ENCODE assay signal across 11 mouse cellular contexts in genomic region chr2:129244446-129245120, GRCm38 (mm10). TPM values are rescaled to one million over a fixed set of nuclear protein-coding genes. Genes with fewer than 3 reads are reported as not detected.
A peak's percentile ranks its signal among the peaks of the same experiment; 100 is the strongest.
DNase-seq lines count a peak whose midpoint lies in the region; ATAC-seq and TF ChIP-seq lines count a peak whose summit lies in the region.
"Had no signal": no experiment of that assay in that cellular context is flagged by ENCODE, and none has a peak within 500 bp of the region (broad histone marks: within the 10 kb centered on the region; RNA-seq: fewer than 3 reads in every experiment).

No protein-coding gene starts in this region.

- TF ChIP-seq POLR2A in liver, adult 2 months (IDR thresholded peaks at IDR 0.05; ENCODE audit: extremely low read depth, insufficient read depth, low read length) = no peak

- no peak overlapping the region for H3K4me2 ChIP-seq in embryonic facial prominence, embryonic 14.5 days (ENCODE audit: low read depth, low read length)
- H3K4me2 ChIP-seq in liver, postnatal 0 days (ENCODE audit: low read depth, low read length) = no peak overlapping the region
- H3K4me2 ChIP-seq in kidney, embryonic 14.5 days (replicated peaks; ENCODE audit: low read depth, low read length) = no peak overlapping the region
- no peak overlapping the region for H3K4me2 ChIP-seq in forebrain, embryonic 16.5 days (ENCODE audit: low read length)
- H3K4me2 ChIP-seq: forebrain, embryonic 13.5 days; heart, embryonic 15.5 days had no signal

- no peaks in the 10 kb centered on the region for H3K79me2 ChIP-seq in liver, adult 2 months (ENCODE audit: control insufficient read depth, insufficient read depth, low read length)

- H3K27ac ChIP-seq in embryonic facial prominence, embryonic 14.5 days (replicated peaks; ENCODE audit: low read depth, low read length) = no peak overlapping the region
- H3K27ac ChIP-seq in embryonic facial prominence, embryonic 10.5 days (replicated peaks) = no peak overlapping the region
- H3K27ac ChIP-seq in liver, adult 2 months (replicated peaks; ENCODE audit: insufficient read depth, low read depth, low read length) = no peak overlapping the region
- H3K27ac ChIP-seq in liver, postnatal 0 days (ENCODE audit: low read depth) = no peak overlapping the region
- H3K27ac ChIP-seq in kidney, embryonic 14.5 days (ENCODE audit: low read depth, low read length) = peak overlapping the region; percentile 17; the same call in 1 of the 2 replicates
- no peak overlapping the region for H3K27ac ChIP-seq in forebrain, embryonic 16.5 days (ENCODE audit: low read length)
- H3K27ac ChIP-seq: forebrain, embryonic 13.5 days had no signal

- no peaks in the 10 kb centered on the region for H3K27me3 ChIP-seq in embryonic facial prominence, embryonic 14.5 days (replicated peaks; ENCODE audit: control insufficient read depth, insufficient read depth, low read length)
- no peaks in the 10 kb centered on the region for H3K27me3 ChIP-seq in embryonic facial prominence, embryonic 10.5 days (replicated peaks; ENCODE audit: low read depth, poor library complexity, severe bottlenecking)
- H3K27me3 ChIP-seq in liver, adult 2 months (ENCODE audit: control insufficient read depth, insufficient read depth, low read length) = no peaks in the 10 kb centered on the region
- H3K27me3 ChIP-seq in liver, postnatal 0 days (ENCODE audit: insufficient read depth, low read length) = no peaks in the 10 kb centered on the region
- H3K27me3 ChIP-seq in kidney, embryonic 14.5 days (ENCODE audit: control insufficient read depth, insufficient read depth, low read length) = no peaks in the 10 kb centered on the region
- no peaks in the 10 kb centered on the region for H3K27me3 ChIP-seq in forebrain, embryonic 16.5 days (replicated peaks; ENCODE audit: control insufficient read depth, insufficient read depth, low read length)
- H3K27me3 ChIP-seq: forebrain, embryonic 13.5 days; heart, embryonic 15.5 days had no signal

- TF ChIP-seq CTCF in liver, adult 2 months (IDR thresholded peaks at IDR 0.05; ENCODE audit: low read depth, low read length) = no peak
- TF ChIP-seq CTCF in liver, postnatal 0 days (IDR thresholded peaks at IDR 0.05; ENCODE audit: low read depth) = no peak

- 0 out of 2 replicates have a peak, but pooled peaks cover 3% of the 10 kb centered on the region for H3K9me3 ChIP-seq in embryonic facial prominence, embryonic 14.5 days (ENCODE audit: control insufficient read depth, low read length)
- no peaks in the 10 kb centered on the region for H3K9me3 ChIP-seq in embryonic facial prominence, embryonic 10.5 days
- no peaks in the 10 kb centered on the region; the same call in 1 of the 2 replicates for H3K9me3 ChIP-seq in liver, postnatal 0 days (ENCODE audit: low read length)
- H3K9me3 ChIP-seq in kidney, embryonic 14.5 days (ENCODE audit: control insufficient read depth, low read length) = no peaks in the 10 kb centered on the region
- H3K9me3 ChIP-seq in forebrain, embryonic 16.5 days (ENCODE audit: control insufficient read depth, low read length) = no peaks in the 10 kb centered on the region
- H3K9me3 ChIP-seq: forebrain, embryonic 13.5 days; heart, embryonic 15.5 days had no signal

- H3K9ac ChIP-seq in embryonic facial prominence, embryonic 14.5 days (ENCODE audit: low read depth, low read length) = no peak overlapping the region
- H3K9ac ChIP-seq in liver, adult 2 months (ENCODE audit: low read depth, low read length) = no peak overlapping the region
- H3K9ac ChIP-seq in liver, postnatal 0 days (replicated peaks) = no peak overlapping the region
- H3K9ac ChIP-seq in kidney, embryonic 14.5 days (ENCODE audit: low read depth, low read length) = no peak overlapping the region
- H3K9ac ChIP-seq in forebrain, embryonic 16.5 days (replicated peaks; ENCODE audit: low read depth, low read length) = no peak overlapping the region
- H3K9ac ChIP-seq: forebrain, embryonic 13.5 days; heart, embryonic 15.5 days had no signal

- DNase-seq in embryonic facial prominence, embryonic 14.5 days (ENCODE audit: low spot score) = peak; percentile 59
- no peak for DNase-seq in embryonic facial prominence, embryonic 10.5 days (ENCODE audit: low spot score)
- DNase-seq in liver, adult 2 months (ENCODE audit: extremely low read depth, low read depth, low spot score) = peak; percentile 28
- no peak for DNase-seq in liver, postnatal 0 days
- peak; percentile 68 for DNase-seq in ES-CJ7 (ENCODE audit: low read depth, low spot score)
- no peak for DNase-seq in T-cell, adult 2 months (ENCODE audit: low spot score)
- DNase-seq: B cell, adult 2 months had no signal

- no peaks in the 10 kb centered on the region for H3K36me3 ChIP-seq in embryonic facial prominence, embryonic 14.5 days (ENCODE audit: control insufficient read depth, insufficient read depth, low read length)
- H3K36me3 ChIP-seq in embryonic facial prominence, embryonic 10.5 days (replicated peaks) = no peaks in the 10 kb centered on the region
- no peaks in the 10 kb centered on the region for H3K36me3 ChIP-seq in liver, adult 2 months (ENCODE audit: control insufficient read depth, insufficient read depth, low read length)
- no peaks in the 10 kb centered on the region for H3K36me3 ChIP-seq in liver, postnatal 0 days (replicated peaks; ENCODE audit: insufficient read depth, low read length)
- no peaks in the 10 kb centered on the region for H3K36me3 ChIP-seq in kidney, embryonic 14.5 days (ENCODE audit: control insufficient read depth, insufficient read depth, low read length)
- no peaks in the 10 kb centered on the region for H3K36me3 ChIP-seq in forebrain, embryonic 16.5 days (ENCODE audit: control insufficient read depth, insufficient read depth)
- H3K36me3 ChIP-seq: heart, embryonic 15.5 days had no signal

- ATAC-seq in embryonic facial prominence, embryonic 14.5 days (ENCODE audit: low read depth) = peak; percentile 60; the same call in 1 of the 2 replicates
- no peak for ATAC-seq in liver, postnatal 0 days
- no peak for ATAC-seq in kidney, embryonic 14.5 days (ENCODE audit: low FRiP score, low TSS enrichment)
- ATAC-seq in forebrain, embryonic 16.5 days = no peak
- ATAC-seq: forebrain, embryonic 13.5 days had no signal

- WGBS in embryonic facial prominence, embryonic 14.5 days = 72% methylated on average over 20 of the region's 20 CpGs
- 81% methylated on average over 20 of the region's 20 CpGs for WGBS in embryonic facial prominence, embryonic 10.5 days
- WGBS in liver, adult 2 months = 88% methylated on average over 20 of the region's 20 CpGs
- 79% methylated on average over 20 of the region's 20 CpGs for WGBS in liver, postnatal 0 days (ENCODE audit: insufficient replicate concordance)
- 75% methylated on average over 20 of the region's 20 CpGs for WGBS in kidney, embryonic 14.5 days
- 87% methylated on average over 20 of the region's 20 CpGs for WGBS in forebrain, embryonic 16.5 days

- H3K4me3 ChIP-seq in embryonic facial prominence, embryonic 14.5 days (ENCODE audit: low read depth, low read length) = no peak overlapping the region
- H3K4me3 ChIP-seq in embryonic facial prominence, embryonic 10.5 days = no peak overlapping the region
- no peak overlapping the region for H3K4me3 ChIP-seq in liver, adult 2 months (ENCODE audit: insufficient read depth, low read depth, low read length)
- H3K4me3 ChIP-seq in liver, postnatal 0 days (ENCODE audit: low read depth, low read length) = no peak overlapping the region
- no peak overlapping the region for H3K4me3 ChIP-seq in kidney, embryonic 14.5 days (ENCODE audit: low read length)
- H3K4me3 ChIP-seq in forebrain, embryonic 16.5 days (replicated peaks; ENCODE audit: low read length) = no peak overlapping the region
- H3K4me3 ChIP-seq: forebrain, embryonic 13.5 days; heart, embryonic 15.5 days had no signal

- TF ChIP-seq EP300 in liver, postnatal 0 days (IDR thresholded peaks at IDR 0.05; ENCODE audit: low read depth) = no peak

- H3K4me1 ChIP-seq in embryonic facial prominence, embryonic 14.5 days (ENCODE audit: control insufficient read depth, insufficient read depth, low read length) = no peaks in the 10 kb centered on the region
- H3K4me1 ChIP-seq in embryonic facial prominence, embryonic 10.5 days = peaks cover 24% of the 10 kb centered on the region
- 0 out of 2 replicates have a peak, but pooled peaks cover 4% of the 10 kb centered on the region for H3K4me1 ChIP-seq in liver, adult 2 months (ENCODE audit: control insufficient read depth, insufficient read depth, low read length)
- peaks cover 40% of the 10 kb centered on the region for H3K4me1 ChIP-seq in liver, postnatal 0 days (ENCODE audit: insufficient read depth)
- peaks cover 11% of the 10 kb centered on the region; the same call in 1 of the 2 replicates for H3K4me1 ChIP-seq in kidney, embryonic 14.5 days (ENCODE audit: control insufficient read depth, insufficient read depth, low read length)
- H3K4me1 ChIP-seq in forebrain, embryonic 16.5 days (replicated peaks; ENCODE audit: control insufficient read depth, insufficient read depth, low read length) = no peaks in the 10 kb centered on the region
- H3K4me1 ChIP-seq: forebrain, embryonic 13.5 days had no signal

RNA-seq across cellular contexts. Expression of gene Slc20a1, which starts 46.0 kb away (rescaled TPM):
- polyA plus RNA-seq in embryonic facial prominence, embryonic 14.5 days (2014; fragmentation: Nextera tagmentation; extraction: Ambion mirVana) = 23.7 and 28.8 TPM in 2 replicates
- 50.4 and 52.8 TPM in 2 replicates for polyA plus RNA-seq in embryonic facial prominence, embryonic 10.5 days (2016; fragmentation: Nextera tagmentation; extraction: Ambion mirVana)
- total RNA-seq in liver, adult 2 months (2014; rRNA removed) = 24.9 and 36.0 TPM in 2 replicates
- 7.8 and 9.4 TPM in 2 replicates for polyA plus RNA-seq in liver, adult 2 months (2012; rRNA removed)
- polyA plus RNA-seq in liver, postnatal 0 days (2015; fragmentation: Nextera tagmentation; extraction: Ambion mirVana) = 20.2 and 24.9 TPM in 2 replicates
- 16.4 and 34.5 TPM in 2 replicates for polyA plus RNA-seq in kidney, embryonic 14.5 days (2014; fragmentation: Nextera tagmentation; extraction: Ambion mirVana)
- 58.3 and 60.4 TPM in 2 replicates for polyA plus RNA-seq in forebrain, embryonic 16.5 days (2015; fragmentation: Nextera tagmentation; extraction: Ambion mirVana)

RNA-seq across cellular contexts. Expression of gene Ckap2l, which starts 52.4 kb away (rescaled TPM):
- 47.6 and 53.0 TPM in 2 replicates for polyA plus RNA-seq in embryonic facial prominence, embryonic 14.5 days (2014; fragmentation: Nextera tagmentation; extraction: Ambion mirVana)
- polyA plus RNA-seq in embryonic facial prominence, embryonic 10.5 days (2016; fragmentation: Nextera tagmentation; extraction: Ambion mirVana) = 63.1 and 65.4 TPM in 2 replicates
- 0.09 and 0.60 TPM in 2 replicates for total RNA-seq in liver, adult 2 months (2014; rRNA removed)
- polyA plus RNA-seq in liver, adult 2 months (2012; rRNA removed) = 0.04 TPM in 1 of 2 replicates, not detected in the other
- 12.3 and 13.2 TPM in 2 replicates for polyA plus RNA-seq in liver, postnatal 0 days (2015; fragmentation: Nextera tagmentation; extraction: Ambion mirVana)
- 53.5 and 67.7 TPM in 2 replicates for polyA plus RNA-seq in kidney, embryonic 14.5 days (2014; fragmentation: Nextera tagmentation; extraction: Ambion mirVana)
- 17.6 and 23.9 TPM in 2 replicates for polyA plus RNA-seq in forebrain, embryonic 16.5 days (2015; fragmentation: Nextera tagmentation; extraction: Ambion mirVana)

Comparison
In these comparisons a context has a peak if more than half of its experiments do, and no peak if none do; other contexts are left out.
1. DNase-seq: peak in embryonic facial prominence, embryonic 14.5 days (single experiment), liver, adult 2 months (single experiment) and ES-CJ7 (single experiment); none in embryonic facial prominence, embryonic 10.5 days (single experiment), liver, postnatal 0 days (single experiment) and T-cell, adult 2 months (single experiment).
2. RNA of gene Ckap2l, which starts 52.4 kb away (polyA plus RNA-seq): 53.5 to 67.7 TPM in kidney, embryonic 14.5 days, 63.1 to 65.4 TPM in embryonic facial prominence, embryonic 10.5 days, 47.6 to 53.0 TPM in embryonic facial prominence, embryonic 14.5 days, 17.6 to 23.9 TPM in forebrain, embryonic 16.5 days and 12.3 to 13.2 TPM in liver, postnatal 0 days; 0.04 TPM in liver, adult 2 months; every median in the first group is over 10 times any median in the second.